Mouse (Mus musculus) thymus, adult 2 months (tissue): ENCODE results near the gene Atp2b4. TPM values are rescaled to one million over a fixed set of nuclear protein-coding genes. Genes with fewer than 3 reads are reported as not detected.

ENCODE experiments used
- DNase-seq: peaks from one replicate; pipeline ENCODE4 v3.0.0; 2021
- H3K27ac ChIP-seq: fragments of 200-500 bp; 2 replicates; pipeline ENCODE4 v1.5.1; 2012; ENCODE audit warnings: low read length, control low read depth; ENCODE audit not compliant: control insufficient read depth, insufficient read depth
- H3K27me3 ChIP-seq: fragments of 200-500 bp; 2 replicates; pipeline ENCODE4 v1.6.1; 2012; ENCODE audit warnings: mild to moderate bottlenecking, low read length, moderate library complexity, mixed read lengths; ENCODE audit not compliant: control insufficient read depth, insufficient read depth
- H3K36me3 ChIP-seq: fragments of 200-500 bp; 2 replicates; pipeline ENCODE4 v1.6.1; 2012; ENCODE audit warnings: mild to moderate bottlenecking, low read length, moderate library complexity; ENCODE audit not compliant: control insufficient read depth, insufficient read depth
- H3K4me1 ChIP-seq: fragments of 200-500 bp; replicated peaks from 2 replicates; pipeline ENCODE4 v1.6.1; 2012; ENCODE audit warnings: low read length; ENCODE audit not compliant: control insufficient read depth, insufficient read depth
- H3K4me3 ChIP-seq: fragments of 200-500 bp; 2 replicates; pipeline ENCODE4 v1.5.1; 2012; ENCODE audit warnings: mild to moderate bottlenecking, low read length, control low read depth, moderate library complexity; ENCODE audit not compliant: control insufficient read depth, insufficient read depth
- CTCF ChIP-seq: fragments of 200-500 bp; IDR thresholded peaks from 2 replicates; pipeline ENCODE4 v1.5.1; 2012; ENCODE audit warnings: mild to moderate bottlenecking, control low read depth, low read length, moderate library complexity, borderline replicate concordance; ENCODE audit not compliant: control insufficient read depth, poor library complexity, insufficient read depth; ENCODE audit errors: extremely low read depth
- POLR2A ChIP-seq: fragments of 200-500 bp; IDR thresholded peaks from 2 replicates; pipeline ENCODE4 v1.6.1; 2012; ENCODE audit warnings: mild to moderate bottlenecking, low read length, control low read depth, moderate library complexity; ENCODE audit not compliant: control insufficient read depth, poor library complexity, insufficient read depth; ENCODE audit errors: extremely low read depth
- WGBS: fragments of 180-500 bp; shearing (Covaris S2); methylation state at CpG from one replicate; pipeline ENCODE4 v1.1.7; 2018; 5-methylcytosine and 5-hydroxymethylcytosine counted together
- polyA plus RNA-seq: library from polyadenylated mRNA; depleted of rRNA; stranded (reverse); fragments of >200 nt; gene quantifications from 2 replicates; pipeline ENCODE4 v1.2.3, GENCODE M21; 2012

Atp2b4 gene
- polyA plus RNA-seq, 1 experiment = 4.1 TPM

GRCm38 (mm10) chr1:133777651-133778231 lies 23.1 kb downstream of the Atp2b4 start:
- no peak for DNase-seq
- H3K4me3 ChIP-seq = no peak overlapping the region
- 95% methylated on average over 15 of the region's 15 CpGs for WGBS
- H3K27me3 ChIP-seq = no peaks in the 10 kb centered on the region
- no peak for TF ChIP-seq POLR2A
- TF ChIP-seq CTCF = no peak
- H3K27ac ChIP-seq = no peak overlapping the region
- no peaks in the 10 kb centered on the region for H3K36me3 ChIP-seq
- no peaks in the 10 kb centered on the region for H3K4me1 ChIP-seq

GRCm38 (mm10) chr1:133772553-133772952 lies 28.3 kb downstream of the Atp2b4 start:
- WGBS = 94% methylated on average over 9 of the region's 9 CpGs
- Histone ChIP-seq H3K4me3 (no peak overlapping the region), H3K36me3 (no peaks in the 10 kb centered on the region), H3K27ac (no peak overlapping the region), H3K4me1 (no peaks in the 10 kb centered on the region), H3K27me3 (no peaks in the 10 kb centered on the region)
- TF ChIP-seq POLR2A (no peak), CTCF (no peak)
- DNase-seq = no peak

- 88% methylated on average over 10 of the region's 10 CpGs for WGBS
- H3K27ac ChIP-seq = no peak overlapping the region
- DNase-seq = no peak
- TF ChIP-seq CTCF = no peak
- no peak for TF ChIP-seq POLR2A
- H3K36me3 ChIP-seq = no peaks in the 10 kb centered on the region
- H3K4me1 ChIP-seq = no peaks in the 10 kb centered on the region
- no peak overlapping the region for H3K4me3 ChIP-seq
- no peaks in the 10 kb centered on the region for H3K27me3 ChIP-seq
These were observed 28.9 kb downstream of the Atp2b4 start for GRCm38 (mm10) chr1:133771831-133772399.

GRCm38 (mm10) chr1:133767994-133768393 lies 32.8 kb downstream of the Atp2b4 start:
- no peaks in the 10 kb centered on the region for H3K27me3 ChIP-seq
- no peak for TF ChIP-seq POLR2A
- no peak for DNase-seq
- 0 out of 2 replicates have a peak, but pooled peaks cover 4% of the 10 kb centered on the region for H3K4me1 ChIP-seq
- no peak overlapping the region for H3K27ac ChIP-seq
- no peak overlapping the region for H3K4me3 ChIP-seq
- no peaks in the 10 kb centered on the region for H3K36me3 ChIP-seq
- 95% methylated on average over 5 of the region's 5 CpGs for WGBS

GRCm38 (mm10) chr1:133766901-133767529 lies 33.8 kb downstream of the Atp2b4 start:
- no peak for TF ChIP-seq CTCF
- no peak for TF ChIP-seq POLR2A
- H3K36me3 ChIP-seq = no peaks in the 10 kb centered on the region

GRCm38 (mm10) chr1:133765376-133765775 lies 35.5 kb downstream of the Atp2b4 start:
- Histone ChIP-seq H3K36me3 (no peaks in the 10 kb centered on the region), H3K4me1 (0 out of 2 replicates have a peak, but pooled peaks cover 4% of the 10 kb centered on the region), H3K27me3 (no peaks in the 10 kb centered on the region), H3K27ac (no peak overlapping the region), H3K4me3 (no peak overlapping the region)
- TF ChIP-seq CTCF = no peak
- TF ChIP-seq POLR2A = no peak
- no peak for DNase-seq
- 82% methylated on average over 4 of the region's 4 CpGs for WGBS

More at GRCm38 (mm10) chr1:133766901-133767529, 33.8 kb downstream of the Atp2b4 start:
- Histone ChIP-seq H3K27ac (no peak overlapping the region), H3K4me1 (0 out of 2 replicates have a peak, but pooled peaks cover 4% of the 10 kb centered on the region), H3K4me3 (no peak overlapping the region), H3K27me3 (no peaks in the 10 kb centered on the region)
- no peak for DNase-seq
- WGBS = 89% methylated on average over 11 of the region's 11 CpGs

- Histone ChIP-seq H3K36me3 (no peaks in the 10 kb centered on the region), H3K27ac (no peak overlapping the region), H3K4me3 (no peak overlapping the region), H3K4me1 (0 out of 2 replicates have a peak, but pooled peaks cover 4% of the 10 kb centered on the region), H3K27me3 (no peaks in the 10 kb centered on the region)
- no peak for DNase-seq
- WGBS = 80% methylated on average over 5 of the region's 5 CpGs
- no peak for TF ChIP-seq CTCF
- TF ChIP-seq POLR2A = no peak
These were observed 37.9 kb downstream of the Atp2b4 start for GRCm38 (mm10) chr1:133762946-133763422.
